Mouse (Mus musculus): Measurements from ENCODE around the gene Naa10. TPM values are rescaled to one million over a fixed set of nuclear protein-coding genes. Genes with fewer than 3 reads are reported as not detected.

Gene Naa10
- polyA plus RNA-seq, 1 experiment from 2014 or later = 89.0 TPM

DNA sequence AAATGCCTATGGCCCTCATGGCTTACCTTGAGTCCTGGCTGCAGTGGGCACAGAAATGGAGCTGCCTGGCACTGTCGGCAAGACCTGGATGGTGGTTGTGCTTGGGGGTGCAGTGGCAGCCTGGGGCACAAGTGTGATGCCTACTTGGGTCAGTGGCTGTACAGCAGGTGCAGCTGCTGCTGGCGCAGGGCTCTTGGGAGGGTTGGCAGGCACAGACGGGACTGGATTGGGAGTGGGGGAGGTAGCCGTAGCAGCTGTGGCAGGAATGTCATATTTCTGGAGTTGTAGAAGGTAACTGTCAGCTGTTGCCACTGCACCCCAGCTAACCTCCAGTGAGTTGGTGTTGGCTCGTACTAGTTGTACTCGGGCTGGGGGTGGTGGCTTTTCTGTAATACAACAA lies 33.2 kb upstream of the Naa10 start:
- 89% methylated on average over 6 of the region's 6 CpGs for WGBS
- H3K27ac ChIP-seq (replicated peaks; ENCODE audit: low read depth, low read length) = no peak overlapping the region
- no peak overlapping the region for H3K4me3 ChIP-seq (replicated peaks; ENCODE audit: low read depth, low read length)
- H3K27me3 ChIP-seq (ENCODE audit: control insufficient read depth, insufficient read depth, low read length) = no peaks in the 10 kb centered on the region
- no peak overlapping the region for H3K9ac ChIP-seq (replicated peaks; ENCODE audit: low read length)
- H3K9me3 ChIP-seq (ENCODE audit: control insufficient read depth, low read length) = no peaks in the 10 kb centered on the region
- no peak for ATAC-seq (ENCODE audit: low FRiP score, low TSS enrichment)
- no peak overlapping the region for H3K4me2 ChIP-seq (ENCODE audit: low read length)
- no peaks in the 10 kb centered on the region for H3K4me1 ChIP-seq (ENCODE audit: control insufficient read depth, insufficient read depth, low read length)
- DNase-seq = no peak
- peaks cover 80% of the 10 kb centered on the region for H3K36me3 ChIP-seq (ENCODE audit: control insufficient read depth, insufficient read depth, low read length)

- Histone ChIP-seq H3K36me3 (ENCODE audit: control insufficient read depth, insufficient read depth, low read length) (peaks cover 88% of the 10 kb centered on the region), H3K9me3 (ENCODE audit: control insufficient read depth, low read length) (no peaks in the 10 kb centered on the region), H3K27me3 (ENCODE audit: control insufficient read depth, insufficient read depth, low read length) (no peaks in the 10 kb centered on the region), H3K4me1 (ENCODE audit: control insufficient read depth, insufficient read depth, low read length) (no peaks in the 10 kb centered on the region), H3K27ac (replicated peaks; ENCODE audit: low read depth, low read length) (no peak overlapping the region), H3K9ac (replicated peaks; ENCODE audit: low read length) (no peak overlapping the region), H3K4me2 (ENCODE audit: low read length) (no peak overlapping the region), H3K4me3 (replicated peaks; ENCODE audit: low read depth, low read length) (no peak overlapping the region)
- no peak for DNase-seq
- no peak for ATAC-seq (ENCODE audit: low FRiP score, low TSS enrichment)
- 93% methylated on average over 5 of the region's 5 CpGs for WGBS
Measured at GRCm38 (mm10) chrX:73952603-73953002, 30.9 kb upstream of the Naa10 start.

- no peak for DNase-seq
- no peak for ATAC-seq (ENCODE audit: low FRiP score, low TSS enrichment)
- 86% methylated on average over 10 of the region's 10 CpGs for WGBS
- Histone ChIP-seq H3K4me2 (ENCODE audit: low read length) (no peak overlapping the region), H3K36me3 (ENCODE audit: control insufficient read depth, insufficient read depth, low read length) (peaks cover 97% of the 10 kb centered on the region), H3K9ac (replicated peaks; ENCODE audit: low read length) (no peak overlapping the region), H3K27me3 (ENCODE audit: control insufficient read depth, insufficient read depth, low read length) (no peaks in the 10 kb centered on the region), H3K9me3 (ENCODE audit: control insufficient read depth, low read length) (no peaks in the 10 kb centered on the region), H3K4me1 (ENCODE audit: control insufficient read depth, insufficient read depth, low read length) (no peaks in the 10 kb centered on the region), H3K4me3 (replicated peaks; ENCODE audit: low read depth, low read length) (no peak overlapping the region), H3K27ac (replicated peaks; ENCODE audit: low read depth, low read length) (no peak overlapping the region)
Measured at GRCm38 (mm10) chrX:73949341-73949740, 27.6 kb upstream of the Naa10 start.

- Histone ChIP-seq H3K9me3 (ENCODE audit: control insufficient read depth, low read length) (no peaks in the 10 kb centered on the region), H3K4me1 (ENCODE audit: control insufficient read depth, insufficient read depth, low read length) (no peaks in the 10 kb centered on the region), H3K36me3 (ENCODE audit: control insufficient read depth, insufficient read depth, low read length) (peaks cover 99% of the 10 kb centered on the region), H3K4me3 (replicated peaks; ENCODE audit: low read depth, low read length) (no peak overlapping the region), H3K27me3 (ENCODE audit: control insufficient read depth, insufficient read depth, low read length) (no peaks in the 10 kb centered on the region), H3K9ac (replicated peaks; ENCODE audit: low read length) (no peak overlapping the region), H3K4me2 (ENCODE audit: low read length) (no peak overlapping the region), H3K27ac (replicated peaks; ENCODE audit: low read depth, low read length) (no peak overlapping the region)
- DNase-seq (peak; percentile 84), ATAC-seq (ENCODE audit: low FRiP score, low TSS enrichment) (peak; percentile 61; the same call in 1 of the 2 replicates)
- whole genome bisulfite sequencing = 29% methylated on average over 4 of the region's 4 CpGs
Measured at GRCm38 (mm10) chrX:73948647-73949046, 26.9 kb upstream of the Naa10 start.

DNA sequence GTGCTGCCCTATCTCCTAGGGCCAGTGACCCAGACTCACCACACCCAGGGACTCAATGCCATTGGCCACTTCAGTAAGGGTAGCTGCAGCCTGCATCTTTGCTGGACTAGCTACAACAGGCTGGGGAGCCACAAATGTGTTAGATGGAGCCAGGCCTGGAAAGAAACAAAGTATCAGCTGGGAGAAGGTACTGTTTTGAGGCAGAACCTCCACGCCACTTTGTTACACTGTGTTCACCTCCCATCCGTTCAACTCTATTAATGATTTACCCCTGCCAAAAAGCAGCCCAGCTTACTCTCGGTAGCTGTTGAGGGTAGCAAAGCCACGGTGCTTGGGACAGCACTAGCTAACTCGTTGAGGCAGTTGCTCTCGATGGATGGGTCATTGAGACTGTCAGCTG lies 25.2 kb upstream of the Naa10 start:
- 83% methylated on average over 6 of the region's 6 CpGs for WGBS
- Histone ChIP-seq H3K9ac (replicated peaks; ENCODE audit: low read length) (no peak overlapping the region), H3K4me3 (replicated peaks; ENCODE audit: low read depth, low read length) (no peak overlapping the region), H3K27ac (replicated peaks; ENCODE audit: low read depth, low read length) (no peak overlapping the region), H3K36me3 (ENCODE audit: control insufficient read depth, insufficient read depth, low read length) (peaks cover 96% of the 10 kb centered on the region), H3K4me2 (ENCODE audit: low read length) (no peak overlapping the region), H3K27me3 (ENCODE audit: control insufficient read depth, insufficient read depth, low read length) (no peaks in the 10 kb centered on the region), H3K9me3 (ENCODE audit: control insufficient read depth, low read length) (no peaks in the 10 kb centered on the region), H3K4me1 (ENCODE audit: control insufficient read depth, insufficient read depth, low read length) (no peaks in the 10 kb centered on the region)
- DNase-seq (no peak), ATAC-seq (ENCODE audit: low FRiP score, low TSS enrichment) (no peak)

DNA sequence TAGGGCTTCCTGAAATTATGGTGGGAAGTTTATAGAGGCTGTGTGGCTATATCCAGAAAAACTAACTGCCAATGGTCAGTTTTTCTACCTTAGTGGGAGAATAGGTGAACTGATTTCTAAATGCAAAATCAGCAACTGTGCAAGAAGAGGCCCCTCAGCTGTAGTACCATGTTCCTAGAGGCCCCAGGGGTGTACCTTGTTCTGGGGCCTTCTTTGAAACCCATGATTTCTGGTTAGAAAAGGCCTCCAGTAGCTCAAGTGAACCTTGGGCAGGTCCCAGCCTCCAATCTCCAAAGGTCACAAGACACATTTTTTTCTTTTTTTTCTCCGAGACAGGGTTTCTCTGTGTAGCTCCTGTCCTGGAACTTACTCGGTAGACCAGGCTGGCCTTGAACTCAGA lies 20.6 kb upstream of the Naa10 start:
- no peak overlapping the region for H3K27ac ChIP-seq (replicated peaks; ENCODE audit: low read depth, low read length)
- peaks cover 54% of the 10 kb centered on the region for H3K36me3 ChIP-seq (ENCODE audit: control insufficient read depth, insufficient read depth, low read length)
- no peak for ATAC-seq (ENCODE audit: low FRiP score, low TSS enrichment)
- H3K4me3 ChIP-seq (replicated peaks; ENCODE audit: low read depth, low read length) = no peak overlapping the region
- DNase-seq = no peak
- no peak overlapping the region for H3K4me2 ChIP-seq (ENCODE audit: low read length)
- H3K9me3 ChIP-seq (ENCODE audit: control insufficient read depth, low read length) = no peaks in the 10 kb centered on the region
- no peak overlapping the region for H3K9ac ChIP-seq (replicated peaks; ENCODE audit: low read length)
- no peaks in the 10 kb centered on the region for H3K4me1 ChIP-seq (ENCODE audit: control insufficient read depth, insufficient read depth, low read length)
- 78% methylated on average over 2 of the region's 2 CpGs for WGBS
- H3K27me3 ChIP-seq (ENCODE audit: control insufficient read depth, insufficient read depth, low read length) = no peaks in the 10 kb centered on the region

GRCm38 (mm10) chrX:73941860-73942259 lies 20.1 kb upstream of the Naa10 start:
- no peaks in the 10 kb centered on the region for H3K4me1 ChIP-seq (ENCODE audit: control insufficient read depth, insufficient read depth, low read length)
- H3K36me3 ChIP-seq (ENCODE audit: control insufficient read depth, insufficient read depth, low read length) = peaks cover 50% of the 10 kb centered on the region
- no peak overlapping the region for H3K4me3 ChIP-seq (replicated peaks; ENCODE audit: low read depth, low read length)
- H3K27me3 ChIP-seq (ENCODE audit: control insufficient read depth, insufficient read depth, low read length) = no peaks in the 10 kb centered on the region
- no peak overlapping the region for H3K27ac ChIP-seq (replicated peaks; ENCODE audit: low read depth, low read length)
- no peaks in the 10 kb centered on the region for H3K9me3 ChIP-seq (ENCODE audit: control insufficient read depth, low read length)
- 82% methylated on average over 2 of the region's 2 CpGs for WGBS
- ATAC-seq (ENCODE audit: low FRiP score, low TSS enrichment) = no peak
- DNase-seq = no peak
- no peak overlapping the region for H3K4me2 ChIP-seq (ENCODE audit: low read length)
- H3K9ac ChIP-seq (replicated peaks; ENCODE audit: low read length) = no peak overlapping the region

- H3K4me1 ChIP-seq (ENCODE audit: control insufficient read depth, insufficient read depth, low read length) = no peaks in the 10 kb centered on the region
- no peak overlapping the region for H3K4me2 ChIP-seq (ENCODE audit: low read length)
- H3K9me3 ChIP-seq (ENCODE audit: control insufficient read depth, low read length) = no peaks in the 10 kb centered on the region
- no peaks in the 10 kb centered on the region for H3K36me3 ChIP-seq (ENCODE audit: control insufficient read depth, insufficient read depth, low read length)
- DNase-seq = no peak
- H3K4me3 ChIP-seq (replicated peaks; ENCODE audit: low read depth, low read length) = no peak overlapping the region
- ATAC-seq (ENCODE audit: low FRiP score, low TSS enrichment) = no peak
- no peaks in the 10 kb centered on the region for H3K27me3 ChIP-seq (ENCODE audit: control insufficient read depth, insufficient read depth, low read length)
- WGBS = 86% methylated on average over 2 of the region's 2 CpGs
- no peak overlapping the region for H3K9ac ChIP-seq (replicated peaks; ENCODE audit: low read length)
- no peak overlapping the region for H3K27ac ChIP-seq (replicated peaks; ENCODE audit: low read depth, low read length)
Measured at GRCm38 (mm10) chrX:73931871-73932270, 10.1 kb upstream of the Naa10 start.

DNA sequence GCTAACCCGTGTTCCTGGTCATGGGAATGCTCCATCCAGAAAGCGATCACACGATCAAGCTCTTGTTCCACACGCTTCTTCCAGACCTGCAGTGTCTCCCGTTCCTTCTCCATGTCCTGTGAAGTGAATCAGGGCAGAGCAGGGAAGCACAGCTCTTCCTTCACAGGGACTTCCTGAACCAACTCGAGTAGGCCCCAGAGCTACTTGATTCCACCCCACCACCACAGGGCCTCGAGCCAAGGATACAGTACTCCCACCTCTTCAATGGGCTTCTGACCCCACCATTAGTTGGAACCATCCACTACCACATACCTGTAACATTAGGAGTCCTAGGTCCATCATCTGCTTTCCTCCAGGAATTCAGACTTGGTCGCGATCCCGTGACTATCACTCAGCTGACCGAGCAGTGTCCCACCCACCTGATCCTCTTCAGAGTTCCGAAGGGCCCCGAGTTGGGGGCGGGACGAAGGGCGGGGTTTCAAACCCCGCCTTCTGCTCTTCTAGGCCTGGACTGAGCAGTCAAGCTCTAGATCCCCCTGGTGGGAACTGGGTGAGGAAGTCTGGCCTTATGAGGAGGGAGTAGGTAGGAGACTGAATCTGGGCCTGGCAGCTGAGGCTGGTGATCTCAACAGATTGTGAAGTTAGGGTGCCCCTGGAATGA lies 8.8 kb upstream of the Naa10 start, which contains the start of gene Renbp:
Renbp (minus strand) TSS at position 449 of the 661 bp plus-strand sequence.
- DNase-seq = peak; percentile 29
- Histone ChIP-seq H3K4me3 (replicated peaks; ENCODE audit: low read depth, low read length) (no peak within 1 kb of the TSS), H3K27ac (replicated peaks; ENCODE audit: low read depth, low read length) (no peak within 1 kb of the TSS), H3K9ac (replicated peaks; ENCODE audit: low read length) (no peak within 1 kb of the TSS), H3K27me3 (ENCODE audit: control insufficient read depth, insufficient read depth, low read length) (no peaks in the 10 kb centered on the region), H3K9me3 (ENCODE audit: control insufficient read depth, low read length) (no peaks in the 10 kb centered on the region), H3K36me3 (ENCODE audit: control insufficient read depth, insufficient read depth, low read length) (no peaks in the 10 kb centered on the region), H3K4me2 (ENCODE audit: low read length) (no peak within 1 kb of the TSS), H3K4me1 (ENCODE audit: control insufficient read depth, insufficient read depth, low read length) (no peaks in the 10 kb centered on the region)
- 42% methylated on average over 17 of the region's 17 CpGs for whole genome bisulfite sequencing
- no peak for ATAC-seq (ENCODE audit: low FRiP score, low TSS enrichment)
